Mouse (Mus musculus) bone marrow macrophage, adult 2 months (primary cell): ENCODE measurements at regions not wholly inside any gene's neighbourhood (a gene's known extent, or its start where the extent isn't known, plus 50 kb on each side); places are given as distances from the start of the nearest gene placed in this dataset.

Experiments
- H3K27ac ChIP-seq: 2 replicates; pipeline ENCODE4 v1.5.1; 2012; ENCODE audit warnings: low read depth, low read length; ENCODE audit not compliant: insufficient read depth
- H3K4me1 ChIP-seq: 2 replicates; pipeline ENCODE4 v1.6.1; 2012; ENCODE audit warnings: low read length; ENCODE audit not compliant: control insufficient read depth, insufficient read depth
- H3K4me3 ChIP-seq: 2 replicates; pipeline ENCODE4 v1.5.1; 2012; ENCODE audit warnings: mild to moderate bottlenecking, low read length, moderate library complexity; ENCODE audit not compliant: insufficient read depth
- CTCF ChIP-seq: IDR thresholded peaks from 2 replicates; pipeline ENCODE4 v1.5.1; 2012; ENCODE audit warnings: low read depth, mild to moderate bottlenecking, low read length, moderate library complexity
- POLR2A ChIP-seq: IDR thresholded peaks from 2 replicates; pipeline ENCODE4 v1.6.1; 2012; ENCODE audit warnings: mild to moderate bottlenecking, low read depth, low read length, borderline replicate concordance

DNA sequence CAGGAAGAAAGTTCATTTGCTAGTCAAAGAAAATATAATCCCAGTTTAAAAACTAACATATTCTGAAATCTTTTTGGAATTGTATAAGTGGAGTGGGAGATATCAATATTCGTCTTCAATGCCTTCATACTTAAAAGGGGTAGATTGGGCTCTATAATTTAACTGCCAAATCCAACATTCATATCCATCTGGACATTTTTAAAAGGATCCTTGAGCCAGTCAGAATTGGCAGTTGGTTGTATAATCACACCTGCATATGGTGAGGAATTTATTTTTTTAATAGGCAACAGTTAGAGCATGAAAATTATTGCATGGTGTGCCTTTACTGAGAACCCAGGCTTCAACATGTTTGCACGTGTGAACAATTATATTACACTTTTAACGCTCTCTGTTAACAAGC is 419.5 kb upstream of the Cd180 start:
- Histone ChIP-seq H3K4me1 (no peaks in the 10 kb centered on the region), H3K4me3 (no peak overlapping the region), H3K27ac (no peak overlapping the region)
- no peak for TF ChIP-seq POLR2A
- no peak for TF ChIP-seq CTCF

DNA sequence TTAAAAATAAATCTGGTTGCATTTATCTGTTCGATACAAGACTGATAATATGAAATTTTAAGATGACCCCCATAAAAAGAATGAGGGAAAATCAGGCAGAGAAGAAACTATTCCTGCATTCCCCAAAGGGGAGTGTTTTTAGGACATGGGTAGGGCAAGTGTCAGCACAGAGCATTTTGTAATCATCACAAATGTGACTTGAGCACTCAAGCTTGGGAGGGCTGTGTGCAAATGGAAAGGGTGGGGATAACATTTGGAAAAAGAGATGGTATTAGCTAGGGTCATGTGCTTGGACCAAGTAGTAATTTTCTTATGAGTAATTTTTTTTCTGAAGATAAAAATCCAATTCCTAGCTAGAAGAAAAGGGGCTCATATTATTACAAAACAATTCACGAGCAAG is 418.1 kb upstream of the Cd180 start:
- no peak overlapping the region for H3K27ac ChIP-seq
- no peak overlapping the region for H3K4me3 ChIP-seq
- no peaks in the 10 kb centered on the region for H3K4me1 ChIP-seq
- TF ChIP-seq POLR2A: no peak
- no peak for TF ChIP-seq CTCF

GRCm38 (mm10) chr13:102276885-102277284 is 416.5 kb upstream of the Cd180 start:
- TF ChIP-seq CTCF: no peak
- TF ChIP-seq POLR2A: no peak
- no peaks in the 10 kb centered on the region for H3K4me1 ChIP-seq

DNA sequence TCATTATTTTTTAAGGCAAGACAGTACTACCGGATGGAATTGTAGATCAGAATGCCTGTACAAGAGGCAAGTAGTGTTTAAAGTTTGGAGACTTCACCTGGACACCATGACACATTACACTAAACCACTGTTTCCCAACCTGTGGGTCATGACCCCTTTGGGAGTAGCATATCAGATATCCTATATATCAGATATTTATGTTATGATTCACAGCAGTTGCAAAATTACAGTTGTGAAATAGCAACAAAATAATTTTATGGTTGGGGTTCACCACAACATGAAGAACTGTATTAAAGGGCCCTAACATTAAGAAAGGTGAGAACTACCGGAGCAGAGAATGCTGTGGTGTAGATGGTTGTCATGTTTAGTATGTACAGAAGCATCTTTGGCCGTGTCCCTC is 413.2 kb upstream of the Cd180 start:
- no peaks in the 10 kb centered on the region for H3K4me1 ChIP-seq
- H3K27ac ChIP-seq: no peak overlapping the region
- no peak overlapping the region for H3K4me3 ChIP-seq
- TF ChIP-seq CTCF (no peak), POLR2A (no peak)

More at GRCm38 (mm10) chr13:102276885-102277284, 416.5 kb upstream of the Cd180 start:
- Histone ChIP-seq H3K27ac (no peak overlapping the region), H3K4me3 (no peak overlapping the region)

DNA sequence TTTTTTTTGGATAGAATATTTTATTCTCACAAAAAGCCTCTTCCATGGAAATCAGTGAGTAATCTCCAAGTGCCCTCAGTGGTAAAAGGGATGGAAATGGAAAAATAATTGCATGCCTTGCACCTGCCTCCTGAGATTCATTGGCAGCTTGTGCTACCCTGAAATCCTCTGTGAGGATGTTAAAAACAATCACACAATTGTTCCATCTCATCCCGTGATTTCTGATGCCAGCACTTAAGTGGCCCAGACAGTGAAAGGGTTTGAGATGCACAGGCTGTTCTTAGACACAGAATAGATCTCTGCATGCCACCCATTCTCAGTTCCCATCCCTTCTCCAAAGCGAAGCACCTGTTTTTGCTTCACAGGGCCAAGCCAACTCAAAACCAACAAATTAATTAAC is 398.9 kb upstream of the Cd180 start:
- no peak overlapping the region for H3K27ac ChIP-seq
- H3K4me1 ChIP-seq: no peaks in the 10 kb centered on the region
- no peak for TF ChIP-seq CTCF
- TF ChIP-seq POLR2A: no peak

GRCm38 (mm10) chr13:102295079-102295478 is 398.3 kb upstream of the Cd180 start:
- H3K27ac ChIP-seq: no peak overlapping the region
- TF ChIP-seq CTCF: no peak
- TF ChIP-seq POLR2A: no peak

More for the DNA sequence above, 398.9 kb upstream of the Cd180 start:
- no peak overlapping the region for H3K4me3 ChIP-seq

GRCm38 (mm10) chr13:102307983-102308382 is 385.4 kb upstream of the Cd180 start:
- TF ChIP-seq CTCF (no peak), POLR2A (no peak)
- H3K4me3 ChIP-seq: no peak overlapping the region
- H3K4me1 ChIP-seq: no peaks in the 10 kb centered on the region
- no peak overlapping the region for H3K27ac ChIP-seq

More at GRCm38 (mm10) chr13:102295079-102295478, 398.3 kb upstream of the Cd180 start:
- H3K4me3 ChIP-seq: no peak overlapping the region
- no peaks in the 10 kb centered on the region for H3K4me1 ChIP-seq

DNA sequence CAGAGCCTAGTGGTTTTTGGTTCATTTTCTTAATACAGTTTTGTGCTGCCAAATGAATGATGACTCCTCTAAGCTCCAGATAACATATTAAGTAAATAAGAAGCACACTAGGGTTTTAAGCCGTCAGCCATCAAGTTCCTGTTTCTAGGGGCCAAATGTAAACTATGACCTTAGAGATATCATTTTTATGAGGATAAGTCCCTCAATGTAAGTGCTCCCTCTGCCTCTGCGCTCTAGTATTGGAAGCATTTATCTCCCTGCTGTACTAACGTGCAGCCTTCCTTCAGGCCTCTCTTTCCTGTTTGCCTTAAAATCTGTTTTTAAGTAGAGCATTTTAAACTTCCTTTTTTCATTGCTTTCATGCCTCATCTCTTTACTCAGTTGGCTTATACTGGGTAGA is 381.3 kb upstream of the Cd180 start:
- no peaks in the 10 kb centered on the region for H3K4me1 ChIP-seq
- H3K27ac ChIP-seq: no peak overlapping the region
- H3K4me3 ChIP-seq: no peak overlapping the region
- TF ChIP-seq CTCF: no peak
- no peak for TF ChIP-seq POLR2A

DNA sequence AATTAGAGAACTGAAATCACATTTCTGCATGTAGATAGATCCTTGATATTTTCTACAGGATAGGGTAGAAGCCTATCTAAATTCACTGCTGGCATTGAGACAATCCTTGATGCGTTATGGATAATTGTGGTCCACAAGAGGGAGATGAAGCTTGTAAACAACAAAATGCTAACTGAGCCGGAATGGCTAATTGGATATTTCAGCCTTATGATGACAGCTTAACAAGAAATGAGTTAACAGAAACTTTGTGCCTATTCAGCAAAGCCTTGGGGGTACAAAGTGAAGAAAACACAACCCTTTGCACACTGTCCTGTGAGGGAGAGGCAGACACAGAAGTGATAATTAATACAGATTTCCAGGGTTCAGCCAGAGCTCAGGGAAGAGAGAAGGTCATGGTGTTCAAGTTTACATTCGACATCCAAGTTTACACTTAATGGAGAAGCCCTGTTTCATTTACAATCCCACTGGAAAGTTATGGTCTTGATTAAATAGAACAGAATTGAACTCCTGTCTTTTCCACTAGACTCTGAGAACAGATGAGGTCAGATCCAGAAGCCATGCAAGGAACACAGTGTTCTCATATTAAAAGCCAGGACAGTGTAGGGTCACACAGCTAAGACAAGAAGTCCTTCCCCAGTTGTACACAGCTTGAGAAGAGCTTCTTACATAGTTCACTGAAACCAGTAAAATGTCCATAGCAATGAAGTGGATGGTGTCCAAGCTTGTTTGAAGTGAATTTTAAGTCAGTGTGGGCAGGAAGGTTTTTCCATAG is 377.3 kb upstream of the Cd180 start:
- Histone ChIP-seq H3K4me1 (no peaks in the 10 kb centered on the region), H3K4me3 (no peak overlapping the region), H3K27ac (no peak overlapping the region)
- TF ChIP-seq CTCF (no peak), POLR2A (no peak)

DNA sequence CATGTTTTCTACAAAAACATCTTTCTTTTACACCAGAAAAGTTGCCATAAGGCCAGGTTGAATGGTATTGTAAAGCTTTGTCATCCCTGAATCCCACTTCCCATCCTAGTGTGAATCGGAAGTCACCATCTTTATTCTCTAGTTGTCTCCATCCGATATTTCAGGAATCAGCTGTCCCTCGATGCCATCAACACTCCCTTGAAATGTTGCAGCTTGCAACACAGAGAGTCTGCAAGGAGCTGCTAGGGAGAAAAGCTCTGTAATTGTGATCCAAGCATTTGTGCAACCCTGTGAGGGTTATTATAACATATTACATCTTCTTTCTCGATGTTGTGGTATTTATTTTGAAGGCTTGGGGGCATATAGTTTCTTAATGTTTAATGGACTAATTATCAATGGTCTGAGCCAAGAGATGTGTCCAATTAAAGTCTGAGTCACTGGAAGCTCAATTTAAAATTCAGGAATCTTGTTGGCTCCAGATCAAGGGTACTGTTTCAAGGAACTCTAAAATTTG is 374.4 kb upstream of the Cd180 start:
- no peak overlapping the region for H3K4me3 ChIP-seq
- H3K4me1 ChIP-seq: no peaks in the 10 kb centered on the region
- no peak overlapping the region for H3K27ac ChIP-seq
- TF ChIP-seq POLR2A: no peak
- TF ChIP-seq CTCF: no peak

- no peak overlapping the region for H3K27ac ChIP-seq
- TF ChIP-seq CTCF (no peak), POLR2A (no peak)
- H3K4me3 ChIP-seq: no peak overlapping the region
- H3K4me1 ChIP-seq: no peaks in the 10 kb centered on the region
These were observed 373.9 kb upstream of the Cd180 start for GRCm38 (mm10) chr13:102319453-102319852.
